Mouse (Mus musculus) midbrain, embryonic 10.5 days (tissue): ENCODE measurements at regions not wholly inside any gene's neighbourhood (a gene's known extent, or its start where the extent isn't known, plus 50 kb on each side); places are given as distances from the start of the nearest gene placed in this dataset.

ENCODE experiments used
- DNase-seq: peaks from one replicate; pipeline ENCODE4 v3.0.0-alpha.2; 2017; ENCODE audit warnings: low spot score
- H3K27ac ChIP-seq: fragments of 300-500 bp; sonication (generic); replicated peaks from 2 replicates; pipeline ENCODE4 v1.5.1; 2016; ENCODE audit warnings: mild to moderate bottlenecking
- H3K27me3 ChIP-seq: fragments of 300-500 bp; sonication (generic); 2 replicates; pipeline ENCODE4 v1.6.1; 2016; ENCODE audit warnings: low read depth, mild to moderate bottlenecking; ENCODE audit not compliant: poor library complexity, severe bottlenecking
- H3K36me3 ChIP-seq: fragments of 300-500 bp; sonication (generic); 2 replicates; pipeline ENCODE4 v1.6.1; 2016; ENCODE audit warnings: mild to moderate bottlenecking, moderate library complexity
- H3K4me1 ChIP-seq: fragments of 300-500 bp; sonication (generic); 2 replicates; pipeline ENCODE4 v1.6.1; 2016
- H3K4me3 ChIP-seq: fragments of 300-500 bp; sonication (generic); 2 replicates; pipeline ENCODE4 v1.5.1; 2016; ENCODE audit warnings: mild to moderate bottlenecking, moderate library complexity
- H3K9me3 ChIP-seq: fragments of 300-500 bp; sonication (generic); replicated peaks from 2 replicates; pipeline ENCODE4 v1.6.1; 2016; ENCODE audit warnings: mild to moderate bottlenecking
- WGBS: fragments of 180-500 bp; shearing (Covaris S2); methylation state at CpG from one replicate; pipeline ENCODE4 v1.1.7; 2016; 5-methylcytosine and 5-hydroxymethylcytosine counted together

DNA sequence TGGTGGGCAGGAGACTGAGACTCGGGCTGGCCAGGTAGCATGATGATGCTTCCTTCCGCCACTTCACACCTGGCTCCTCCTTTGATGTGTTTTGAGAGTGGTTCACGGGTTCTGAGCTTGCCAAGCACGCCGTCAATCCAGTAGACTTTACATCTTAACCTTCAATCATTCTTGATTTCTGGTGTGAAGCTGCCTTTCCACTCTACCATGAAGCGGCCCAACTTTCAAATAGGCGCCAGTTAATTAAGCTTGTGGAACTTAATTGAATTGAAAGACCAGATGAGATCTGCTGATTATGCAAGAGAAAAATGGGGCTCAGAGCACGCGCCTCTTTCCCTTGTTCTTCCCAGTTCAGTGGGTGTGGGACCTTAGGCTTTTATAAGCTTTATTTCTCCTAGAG is 247.1 kb upstream of the Slc24a5 start:
- H3K9me3 ChIP-seq = no peaks in the 10 kb centered on the region
- DNase-seq = no peak
- WGBS = 91% methylated on average over 9 of the region's 9 CpGs

DNA sequence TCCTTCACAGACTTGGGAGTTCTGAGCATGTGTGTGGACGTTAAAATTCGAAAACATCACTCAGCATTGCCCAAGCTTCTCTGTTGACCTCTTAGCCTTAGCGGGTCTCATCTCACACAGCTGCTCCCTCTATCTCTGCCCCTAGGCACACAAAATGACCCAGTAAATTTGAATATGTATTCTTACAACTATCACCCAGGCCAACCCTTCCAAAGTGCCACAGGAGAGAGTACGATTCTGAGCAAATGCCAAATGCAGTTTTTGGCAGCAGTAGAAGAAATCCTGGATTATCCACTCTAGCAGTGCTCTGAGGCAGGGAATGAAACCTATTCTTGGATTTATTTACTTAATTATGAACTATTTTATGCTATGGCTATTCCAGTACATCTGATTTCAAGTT is 246.6 kb upstream of the Slc24a5 start:
- Histone ChIP-seq H3K36me3 (no peaks in the 10 kb centered on the region), H3K4me3 (no peak overlapping the region), H3K9me3 (no peaks in the 10 kb centered on the region), H3K4me1 (no peaks in the 10 kb centered on the region), H3K27ac (no peak overlapping the region), H3K27me3 (no peaks in the 10 kb centered on the region)
- WGBS = 83% methylated on average over 4 of the region's 4 CpGs
- DNase-seq = no peak

More for the DNA sequence above, 247.1 kb upstream of the Slc24a5 start:
- H3K27me3 ChIP-seq = no peaks in the 10 kb centered on the region
- H3K27ac ChIP-seq = no peak overlapping the region
- H3K4me1 ChIP-seq = no peaks in the 10 kb centered on the region
- no peak overlapping the region for H3K4me3 ChIP-seq
- H3K36me3 ChIP-seq = no peaks in the 10 kb centered on the region

DNA sequence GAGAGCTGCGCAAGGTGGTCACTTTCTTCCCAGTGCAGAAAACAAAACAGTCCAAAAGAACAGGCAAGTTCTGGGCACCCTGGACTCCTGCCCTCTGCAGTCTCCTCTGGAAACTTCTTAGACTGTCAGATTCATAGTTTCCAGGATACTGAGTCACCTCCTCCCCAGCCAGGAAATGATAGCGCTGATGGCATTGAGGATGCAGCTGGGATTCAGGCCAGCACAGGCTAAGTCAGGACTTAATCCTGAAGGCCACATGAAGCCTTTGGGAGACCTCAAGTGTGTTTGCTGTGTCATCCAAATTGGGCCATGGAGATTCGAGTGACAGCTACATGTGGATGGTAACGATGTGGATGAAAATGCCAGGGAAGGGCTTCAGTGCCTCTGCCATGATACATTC is 219.1 kb upstream of the Slc24a5 start:
- Histone ChIP-seq H3K9me3 (no peaks in the 10 kb centered on the region), H3K27me3 (no peaks in the 10 kb centered on the region), H3K27ac (no peak overlapping the region), H3K4me3 (no peak overlapping the region), H3K36me3 (no peaks in the 10 kb centered on the region), H3K4me1 (no peaks in the 10 kb centered on the region)
- WGBS = 91% methylated on average over 4 of the region's 4 CpGs
- no peak for DNase-seq

GRCm38 (mm10) chr2:124858504-124858903 is 209.4 kb upstream of the Slc24a5 start:
- no peaks in the 10 kb centered on the region for H3K27me3 ChIP-seq
- H3K27ac ChIP-seq = no peak overlapping the region
- no peaks in the 10 kb centered on the region for H3K36me3 ChIP-seq
- WGBS = 77% methylated on average over 3 of the region's 3 CpGs
- H3K4me3 ChIP-seq = no peak overlapping the region
- H3K4me1 ChIP-seq = no peaks in the 10 kb centered on the region
- H3K9me3 ChIP-seq = no peaks in the 10 kb centered on the region
- DNase-seq = no peak

DNA sequence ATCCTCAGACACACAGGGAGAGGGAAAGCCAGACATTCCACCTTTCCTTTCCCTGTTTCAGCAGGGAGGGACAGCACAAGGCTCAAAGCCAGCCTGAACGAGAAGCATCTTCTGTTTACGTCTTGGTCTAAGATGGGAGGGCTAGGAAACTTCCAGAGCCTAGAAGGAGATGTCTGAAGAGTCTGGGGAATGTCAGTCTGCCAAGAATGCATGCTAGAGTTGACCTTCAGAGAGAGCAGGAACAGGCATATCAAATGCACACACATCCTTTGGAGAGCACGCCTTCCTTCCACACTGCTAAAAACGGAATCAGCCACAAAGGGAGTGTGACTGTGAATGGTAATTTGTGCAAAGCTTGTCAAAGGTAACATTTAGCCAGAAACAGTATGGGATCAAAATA is 179.7 kb upstream of the Slc24a5 start:
- WGBS = 55% methylated on average over 4 of the region's 4 CpGs
- no peaks in the 10 kb centered on the region for H3K36me3 ChIP-seq
- H3K4me3 ChIP-seq = no peak overlapping the region
- no peaks in the 10 kb centered on the region for H3K9me3 ChIP-seq
- no peak for DNase-seq
- H3K4me1 ChIP-seq = peaks cover 5% of the 10 kb centered on the region; the same call in 1 of the 2 replicates
- no peak overlapping the region for H3K27ac ChIP-seq
- no peaks in the 10 kb centered on the region for H3K27me3 ChIP-seq

DNA sequence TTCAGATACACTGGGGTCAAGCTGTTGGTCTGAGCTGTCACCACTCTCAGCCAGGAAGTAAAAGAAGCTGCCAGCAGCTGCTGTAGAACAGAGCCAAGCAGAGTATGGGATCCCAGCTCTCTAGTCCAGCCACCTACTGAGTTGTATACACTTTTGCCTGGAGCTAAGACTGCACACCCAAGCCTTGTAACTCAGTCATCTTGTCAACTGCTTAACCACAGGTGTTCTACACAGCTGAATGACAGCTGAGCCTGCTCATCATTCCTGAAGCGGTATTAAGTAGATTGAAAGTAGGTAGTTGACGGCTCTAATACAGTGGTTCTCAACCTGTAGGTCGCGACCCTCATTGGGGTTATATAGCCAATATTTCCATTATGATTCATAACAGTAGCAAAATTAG is 172.9 kb upstream of the Slc24a5 start:
- Histone ChIP-seq H3K4me1 (no peaks in the 10 kb centered on the region), H3K36me3 (no peaks in the 10 kb centered on the region), H3K4me3 (no peak overlapping the region), H3K9me3 (no peaks in the 10 kb centered on the region), H3K27me3 (no peaks in the 10 kb centered on the region), H3K27ac (no peak overlapping the region)
- 92% methylated on average over 4 of the region's 4 CpGs for WGBS
- no peak for DNase-seq

- H3K9me3 ChIP-seq = no peaks in the 10 kb centered on the region
- no peak overlapping the region for H3K27ac ChIP-seq
- H3K27me3 ChIP-seq = no peaks in the 10 kb centered on the region
- H3K4me1 ChIP-seq = no peaks in the 10 kb centered on the region
- no peaks in the 10 kb centered on the region for H3K36me3 ChIP-seq
- DNase-seq = no peak
- 87% methylated on average over 4 of the region's 4 CpGs for WGBS
- no peak overlapping the region for H3K4me3 ChIP-seq
Measured at GRCm38 (mm10) chr2:124903556-124903955, 164.4 kb upstream of the Slc24a5 start.

DNA sequence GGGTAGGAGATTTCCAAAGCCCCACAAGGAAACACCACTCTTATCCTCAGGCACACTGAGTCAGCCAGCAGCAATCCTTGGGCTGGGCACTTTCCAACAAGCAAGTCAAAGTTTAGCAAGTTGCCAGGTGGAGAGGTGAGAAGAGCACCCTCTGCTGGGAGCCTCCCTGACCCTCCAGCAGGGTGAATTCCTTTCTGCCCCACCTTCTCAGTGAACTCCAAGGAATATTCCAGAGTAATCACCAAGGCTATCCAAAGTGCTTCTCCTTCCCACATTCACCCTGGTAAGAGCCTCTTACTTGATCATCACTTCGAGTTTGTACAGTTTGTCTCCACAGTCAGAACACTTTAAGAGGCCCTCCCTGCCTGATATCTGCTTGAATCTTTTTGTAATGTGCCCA is 162.8 kb upstream of the Slc24a5 start:
- Histone ChIP-seq H3K27ac (no peak overlapping the region), H3K4me3 (no peak overlapping the region), H3K4me1 (no peaks in the 10 kb centered on the region), H3K9me3 (no peaks in the 10 kb centered on the region), H3K36me3 (no peaks in the 10 kb centered on the region), H3K27me3 (no peaks in the 10 kb centered on the region)
- no peak for DNase-seq
- whole genome bisulfite sequencing = 86% methylated on average over 1 of the region's 1 CpGs

GRCm38 (mm10) chr2:124918986-124919761 is 148.8 kb upstream of the Slc24a5 start:
- 66% methylated on average over 7 of the region's 7 CpGs for WGBS

DNA sequence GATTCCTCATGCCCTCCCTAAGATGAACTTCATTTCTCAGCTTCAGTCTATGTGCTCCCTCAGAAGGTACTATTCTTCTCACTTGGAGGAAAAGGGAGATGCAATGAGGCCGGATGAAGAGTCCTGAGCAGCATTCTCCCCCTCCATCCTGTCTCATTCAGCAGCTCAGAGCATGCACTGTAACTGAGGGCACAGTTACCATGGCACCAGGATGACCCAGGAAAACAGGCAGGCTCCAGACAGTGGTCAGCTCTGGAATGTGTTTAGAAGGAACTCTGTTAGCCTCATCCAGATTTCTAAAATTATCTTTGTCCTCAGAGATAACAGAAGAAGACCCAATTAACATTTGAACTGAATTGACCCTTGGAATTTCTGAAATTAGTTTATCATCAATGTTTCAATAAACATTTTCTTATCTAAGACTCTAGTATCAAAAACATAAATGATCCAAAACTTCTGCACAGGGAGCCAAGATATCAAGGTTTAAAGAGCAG is 148.1 kb upstream of the Slc24a5 start:
- H3K9me3 ChIP-seq = no peaks in the 10 kb centered on the region
- no peak for DNase-seq
- H3K4me3 ChIP-seq = no peak overlapping the region
- no peak overlapping the region for H3K27ac ChIP-seq
- H3K4me1 ChIP-seq = peaks cover 11% of the 10 kb centered on the region
- H3K27me3 ChIP-seq = no peaks in the 10 kb centered on the region
- H3K36me3 ChIP-seq = no peaks in the 10 kb centered on the region
- 51% methylated on average over 1 of the region's 1 CpGs for WGBS

More at GRCm38 (mm10) chr2:124918986-124919761, 148.8 kb upstream of the Slc24a5 start:
- Histone ChIP-seq H3K9me3 (no peaks in the 10 kb centered on the region), H3K27me3 (no peaks in the 10 kb centered on the region), H3K4me1 (peaks cover 11% of the 10 kb centered on the region), H3K4me3 (no peak overlapping the region), H3K27ac (no peak overlapping the region), H3K36me3 (no peaks in the 10 kb centered on the region)
- no peak for DNase-seq

DNA sequence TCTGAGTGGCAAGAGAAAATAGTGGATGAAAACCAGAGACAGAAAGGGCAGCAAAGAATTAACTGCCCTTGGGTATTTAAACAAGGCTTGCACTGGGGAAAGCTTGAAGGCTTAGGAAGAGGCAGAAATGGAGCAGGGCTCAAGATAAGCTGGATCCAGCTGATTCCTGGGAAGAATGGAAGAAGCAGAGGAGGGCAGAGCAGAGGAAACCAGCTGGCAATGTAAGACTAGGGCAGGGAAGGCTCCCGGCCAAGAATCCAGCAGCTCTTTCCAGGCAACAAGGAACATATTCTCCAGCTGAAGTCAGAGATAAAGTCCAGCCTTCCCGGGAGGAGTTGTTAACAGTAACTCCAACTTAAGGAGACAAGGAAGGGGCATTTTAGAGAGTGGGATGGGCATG is 147.7 kb upstream of the Slc24a5 start:
- Histone ChIP-seq H3K4me3 (no peak overlapping the region), H3K36me3 (no peaks in the 10 kb centered on the region)
- 82% methylated on average over 2 of the region's 2 CpGs for WGBS

GRCm38 (mm10) chr2:124927882-124928758 is 139.8 kb upstream of the Slc24a5 start:
- H3K9me3 ChIP-seq = no peaks in the 10 kb centered on the region
- H3K27me3 ChIP-seq = peaks cover 19% of the 10 kb centered on the region; the same call in 1 of the 2 replicates
- peaks cover 11% of the 10 kb centered on the region for H3K4me1 ChIP-seq
- H3K4me3 ChIP-seq = no peak overlapping the region
- WGBS = 94% methylated on average over 10 of the region's 10 CpGs
- no peaks in the 10 kb centered on the region for H3K36me3 ChIP-seq
- no peak overlapping the region for H3K27ac ChIP-seq
- no peak for DNase-seq

More for the DNA sequence above, 147.7 kb upstream of the Slc24a5 start:
- H3K9me3 ChIP-seq = no peaks in the 10 kb centered on the region
- no peaks in the 10 kb centered on the region for H3K27me3 ChIP-seq
- no peak overlapping the region for H3K27ac ChIP-seq
- H3K4me1 ChIP-seq = peaks cover 11% of the 10 kb centered on the region
- no peak for DNase-seq

GRCm38 (mm10) chr2:124928759-124929113 is 139.2 kb upstream of the Slc24a5 start:
- H3K27me3 ChIP-seq = peaks cover 19% of the 10 kb centered on the region; the same call in 1 of the 2 replicates
- H3K4me3 ChIP-seq = no peak overlapping the region
- no peak for DNase-seq
- WGBS = 88% methylated on average over 5 of the region's 5 CpGs
- H3K9me3 ChIP-seq = no peaks in the 10 kb centered on the region
- no peak overlapping the region for H3K27ac ChIP-seq
- no peaks in the 10 kb centered on the region for H3K36me3 ChIP-seq
- H3K4me1 ChIP-seq = peaks cover 11% of the 10 kb centered on the region
